Mouse (Mus musculus) erythroblast, embryonic 14.5 days (primary cell): ENCODE data around the gene Ufsp1.

ENCODE experiments used
- GATA1 ChIP-seq: IDR thresholded peaks from 2 replicates; pipeline ENCODE4 v1.6.1; 2012; ENCODE audit warnings: low read length, inconsistent platforms, mixed read lengths
- TAL1 ChIP-seq: IDR thresholded peaks from 3 replicates; pipeline ENCODE4 v1.6.1; 2012; ENCODE audit warnings: low read length, inconsistent platforms, mixed read lengths

GRCm38 (mm10) chr5:137285986-137286385 lies 8.4 kb upstream of the Ufsp1 start:
- no peak for TF ChIP-seq GATA1
- no peak for TF ChIP-seq TAL1
